Mouse (Mus musculus) heart, adult 18-20 months (tissue): Measurements from ENCODE around the gene Vkorc1. TPM values are rescaled to one million over a fixed set of nuclear protein-coding genes. Genes with fewer than 3 reads are reported as not detected.
"Not testable (repeated sequence)": the region's sequence is repeated elsewhere in the genome, so short reads cannot be mapped to it uniquely, and the experiment has no call there.

Experiments
- DNase-seq, 2 experiments: peaks; one replicate each; pipeline ENCODE4 v3.0.0; 2021 to 2022; ENCODE audit warnings: mixed read lengths in 1 of 2
- total RNA-seq, 2 experiments: library from RNA; stranded (reverse); gene quantifications; 2 replicates each; pipeline ENCODE4 v1.2.3; 2021

Vkorc1 gene
- total RNA-seq, 2 experiments from 2014 or later, result 19.3 to 20.8 TPM

DNA sequence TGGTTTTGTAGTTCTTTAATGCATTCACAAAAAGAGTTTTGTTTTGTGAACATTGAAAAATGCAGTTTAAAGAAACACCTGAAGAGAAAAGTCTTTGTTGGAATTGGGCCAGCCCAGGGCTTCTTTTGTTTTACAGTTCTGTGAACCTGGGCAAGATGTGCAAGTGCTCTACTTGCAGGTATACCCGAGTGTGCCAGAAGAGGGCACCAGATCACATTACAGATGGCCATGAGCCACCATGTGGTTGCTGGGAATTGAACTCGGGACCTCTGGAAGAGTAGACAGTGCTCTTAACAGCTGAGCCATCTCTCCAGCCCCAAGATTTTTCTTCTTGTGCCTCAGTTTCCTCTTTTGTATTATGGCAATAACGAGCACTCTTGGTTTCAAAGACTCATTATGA lies 22.8 kb upstream of the Vkorc1 start:
- peak in 1 of 2 experiments; percentile 46 for DNase-seq

DNA sequence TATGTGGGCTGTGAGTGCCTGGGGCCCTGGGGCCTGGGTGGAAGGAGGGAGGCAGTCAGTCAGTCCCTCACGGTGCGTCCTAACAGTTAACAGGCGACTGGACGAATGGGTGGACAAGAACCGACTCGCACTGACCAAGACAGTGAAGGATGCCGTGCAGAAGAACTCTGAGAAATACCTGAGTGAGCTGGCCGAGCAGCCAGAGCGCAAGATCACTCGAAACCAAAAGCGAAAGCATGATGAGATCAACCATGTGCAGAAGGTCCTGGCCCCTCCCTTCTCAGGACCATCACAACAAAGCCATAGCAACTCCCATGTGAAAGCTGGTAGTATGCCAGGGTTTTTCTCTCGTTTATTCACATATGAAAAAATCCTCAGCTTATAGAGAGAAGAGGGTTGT lies 19.9 kb upstream of the Vkorc1 start:
- no peak for DNase-seq

DNA sequence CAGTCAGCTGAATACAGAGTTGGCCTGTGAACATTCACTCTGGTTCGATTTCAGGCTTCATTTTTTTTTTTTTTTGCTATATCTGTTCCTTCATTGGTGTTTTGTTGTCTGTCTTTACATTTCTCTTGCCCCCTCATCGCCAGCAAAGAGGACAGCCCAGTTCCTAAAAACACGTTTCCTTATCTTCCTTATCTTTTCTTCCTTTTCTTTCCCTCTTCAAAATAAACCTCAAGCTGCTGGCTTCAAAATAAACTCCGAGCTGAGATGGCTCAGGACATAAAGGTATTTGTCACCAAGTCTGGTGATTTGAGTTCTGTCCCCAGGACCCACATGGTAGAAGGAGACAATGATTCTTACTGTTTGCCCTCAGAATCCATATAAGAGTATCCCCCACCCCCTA lies 17.5 kb upstream of the Vkorc1 start:
- no peak for DNase-seq

DNA sequence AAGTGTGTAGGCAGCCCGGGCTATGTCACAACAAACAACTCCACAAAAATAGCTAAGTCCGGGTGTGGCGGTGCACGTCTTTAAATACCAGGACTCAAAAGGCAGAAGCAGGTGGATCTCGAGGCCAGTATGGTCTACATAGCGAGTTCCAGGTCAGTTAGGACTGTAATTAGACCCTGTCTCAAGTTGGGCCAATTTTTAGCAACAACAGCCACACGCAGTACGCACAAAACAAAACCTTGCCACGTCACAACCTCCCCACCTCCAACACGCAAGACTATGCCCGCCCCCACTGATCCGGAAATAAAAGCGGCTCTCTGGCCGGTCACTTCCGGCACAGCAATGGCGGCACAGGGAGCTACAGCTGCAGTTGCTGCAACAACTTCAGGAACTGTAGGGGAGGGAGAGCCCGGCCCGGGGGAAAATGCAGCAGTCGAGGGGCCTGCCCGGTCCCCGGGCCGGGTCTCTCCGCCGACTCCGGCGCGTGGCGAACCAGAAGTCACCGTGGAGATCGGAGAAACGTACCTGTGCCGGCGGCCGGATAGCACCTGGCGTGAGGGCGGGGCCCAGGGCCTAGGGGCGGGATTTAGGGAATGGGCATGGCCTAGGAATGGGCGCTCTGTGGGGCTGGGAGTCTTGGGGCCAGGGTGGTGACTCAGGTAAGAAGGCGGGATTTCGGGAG lies 16.9 kb upstream of the Vkorc1 start, which contains the start of gene Kat8:
TSS of gene Kat8 (plus strand) at position 327 of the 682 bp plus-strand sequence.
- peak; percentile 91 to 94 for DNase-seq

DNA sequence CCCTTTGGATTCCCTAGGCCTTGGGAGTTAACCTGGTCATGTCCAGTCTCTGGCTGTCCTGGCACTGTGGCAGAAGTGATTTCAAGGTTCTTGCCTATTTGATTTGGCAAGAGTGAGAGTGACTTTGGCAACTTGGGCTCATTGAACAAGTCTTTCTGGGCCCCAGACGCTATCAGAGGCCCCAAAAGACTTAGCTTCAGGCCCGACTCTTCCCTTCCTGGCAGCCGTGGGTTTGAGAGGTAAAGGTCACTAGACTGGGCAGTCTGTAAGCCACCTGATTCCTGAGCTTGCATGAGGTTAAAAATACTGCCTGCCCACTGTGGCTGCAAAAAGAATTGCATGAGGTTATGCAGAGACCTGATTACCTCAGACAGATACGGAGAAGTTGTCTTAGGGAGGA lies 13.2 kb upstream of the Vkorc1 start:
- no peak for DNase-seq

DNA sequence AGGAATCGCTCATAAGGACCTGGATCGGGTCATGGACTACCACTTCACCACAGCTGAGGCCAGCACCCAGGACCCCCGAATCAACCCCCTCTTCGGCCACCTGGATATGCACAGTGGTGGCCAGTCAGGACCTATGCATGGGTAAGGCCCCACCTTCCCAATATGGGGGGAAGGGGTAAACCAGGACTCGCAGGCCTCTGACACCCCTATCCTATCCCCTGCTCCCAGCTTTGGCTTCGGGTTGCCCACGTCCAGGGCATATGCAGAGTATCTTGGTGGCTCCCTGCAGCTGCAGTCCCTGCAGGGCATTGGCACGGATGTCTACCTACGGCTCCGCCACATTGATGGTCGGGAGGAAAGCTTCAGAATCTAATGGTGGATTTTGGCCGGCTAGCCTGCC lies 12.5 kb upstream of the Vkorc1 start:
- DNase-seq, result no peak

DNA sequence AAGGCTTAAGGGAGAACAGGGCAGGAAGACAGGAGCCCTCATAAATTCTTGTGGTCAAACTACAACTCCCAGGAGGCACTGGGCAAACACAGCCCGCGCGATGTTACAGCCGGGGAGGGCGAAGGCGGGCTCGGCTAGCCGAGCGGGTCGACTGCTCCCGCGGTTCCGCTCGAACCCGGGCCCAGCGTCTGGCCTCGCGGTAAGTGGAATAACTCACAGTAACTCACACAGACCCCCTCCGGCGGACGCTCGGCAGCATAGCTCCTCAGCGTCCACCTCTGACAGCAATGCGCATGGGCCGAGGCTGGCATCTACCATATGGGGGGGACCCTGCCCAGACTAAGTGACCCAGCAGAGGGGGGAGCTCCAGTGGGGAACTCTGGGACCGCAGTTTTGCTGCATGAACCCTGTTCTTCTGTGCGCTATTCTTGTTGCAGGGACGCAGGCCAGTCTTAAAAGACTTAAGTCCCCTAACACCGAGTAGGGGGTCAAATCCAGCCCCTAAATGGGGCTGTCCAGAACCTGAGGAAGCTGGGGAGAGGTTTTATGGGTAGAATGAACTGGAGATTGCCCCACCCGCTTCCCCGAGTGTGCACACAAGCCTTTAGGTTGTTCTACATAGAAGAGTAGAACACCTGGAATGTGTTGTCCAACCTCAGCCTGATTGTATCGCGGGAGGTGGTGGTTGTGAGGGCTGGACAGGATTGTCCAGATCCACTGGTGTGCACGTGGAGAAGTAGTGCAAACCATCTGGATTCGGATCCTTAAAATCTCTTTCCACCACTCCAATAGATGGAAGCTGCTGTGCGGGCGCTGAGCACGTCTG lies 8.8 kb upstream of the Vkorc1 start, which contains the start of gene Bckdk:
TSS of gene Bckdk (plus strand) at position 112 of the 826 bp plus-strand sequence.
- peak; percentile 84 for DNase-seq

DNA sequence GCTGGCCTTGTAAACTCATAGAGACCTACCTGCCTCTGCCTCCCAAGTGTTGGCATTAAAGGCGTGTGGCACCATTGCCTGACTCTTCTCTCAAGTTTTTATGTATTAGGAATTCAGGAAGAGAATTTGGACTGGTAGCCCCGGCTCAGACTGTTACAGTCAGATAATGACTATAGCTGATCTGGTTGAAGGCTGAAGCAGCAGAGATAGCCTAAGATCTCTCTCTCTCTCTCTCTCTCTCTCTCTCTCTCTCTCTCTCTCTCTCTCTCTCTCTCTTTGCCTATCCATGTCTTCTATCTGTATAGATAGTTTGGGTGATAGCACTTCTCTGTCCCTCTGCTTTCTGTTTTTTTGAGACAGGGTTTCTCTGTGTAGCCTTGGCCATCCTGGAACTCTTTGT lies 6.4 kb upstream of the Vkorc1 start:
- DNase-seq, result no peak

DNA sequence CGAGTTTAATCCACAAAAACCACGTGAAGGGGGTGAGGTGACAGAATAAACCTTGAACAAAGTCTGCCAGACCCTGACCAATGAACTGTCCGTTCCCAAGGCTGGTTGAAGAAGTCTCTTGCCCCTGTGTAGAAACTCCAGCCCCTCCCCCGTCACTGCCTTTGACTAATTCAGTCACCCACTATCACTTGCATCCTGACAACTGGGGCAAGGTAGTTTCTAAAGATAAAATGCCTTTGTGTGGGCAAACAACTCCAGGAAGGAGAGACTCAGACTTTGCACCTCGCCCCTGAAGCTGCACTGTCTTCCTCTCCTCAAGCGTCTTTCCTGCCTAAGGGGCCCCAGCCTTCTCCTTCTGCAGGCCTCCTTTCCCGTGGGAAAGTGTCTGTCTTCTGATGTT lies 4.6 kb upstream of the Vkorc1 start:
- no peak for DNase-seq

DNA sequence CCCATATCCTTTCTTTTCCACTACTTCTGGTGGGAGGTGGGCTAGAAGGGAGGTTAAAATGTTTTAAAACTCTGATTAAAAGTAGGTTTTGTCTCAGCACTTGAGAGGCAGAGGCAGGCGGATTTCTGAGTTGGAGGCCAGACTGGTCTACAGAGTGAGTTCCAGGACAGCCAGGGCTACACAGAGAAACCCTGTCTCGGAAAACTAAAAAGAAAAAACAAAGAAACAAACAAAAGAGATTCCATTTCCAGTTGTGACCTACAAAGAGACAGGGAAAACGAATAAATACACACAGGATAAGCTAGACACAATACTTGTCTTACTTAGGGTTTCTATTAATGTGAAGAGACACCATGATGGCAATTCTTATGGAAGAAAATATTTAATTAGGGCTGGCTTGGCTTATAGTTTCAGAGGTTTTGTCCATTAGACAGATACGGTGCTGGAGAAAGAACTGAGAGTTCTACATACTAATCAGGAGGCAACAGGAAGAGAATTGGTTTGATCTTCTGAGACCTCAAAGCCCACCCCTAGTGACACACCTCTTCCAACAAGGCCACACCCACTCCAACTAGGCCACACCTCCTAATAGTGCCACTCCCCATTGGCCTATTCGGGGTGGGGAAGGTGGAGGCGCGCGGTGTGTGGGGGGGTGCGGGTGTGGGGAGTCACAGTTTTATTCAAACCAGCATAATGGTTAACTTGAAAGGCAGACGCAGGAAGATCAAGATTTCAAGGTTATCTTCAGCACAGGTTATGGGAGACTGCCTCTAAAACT lies 3.0 kb upstream of the Vkorc1 start:
- DNase-seq, result no peak

DNA sequence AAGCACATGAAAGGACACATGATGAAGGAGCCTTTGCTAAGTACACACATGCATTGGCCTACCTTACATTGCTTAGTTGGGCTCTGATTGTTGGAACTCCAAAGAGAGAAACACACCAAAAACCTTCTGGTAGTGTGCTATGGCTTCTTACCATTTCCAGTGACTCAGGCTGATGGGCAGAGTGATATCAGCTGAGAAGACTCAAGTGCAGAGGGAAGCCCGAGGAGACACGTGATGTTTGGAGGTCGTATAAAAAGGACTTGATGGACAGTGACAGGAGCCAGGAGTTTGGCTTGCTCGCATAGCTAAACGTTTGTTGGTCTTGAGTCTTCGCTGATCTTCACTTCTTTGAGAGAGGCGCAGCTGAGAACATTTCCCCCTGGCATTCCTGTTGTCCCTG lies 2.1 kb upstream of the Vkorc1 start:
- DNase-seq, result no peak

DNA sequence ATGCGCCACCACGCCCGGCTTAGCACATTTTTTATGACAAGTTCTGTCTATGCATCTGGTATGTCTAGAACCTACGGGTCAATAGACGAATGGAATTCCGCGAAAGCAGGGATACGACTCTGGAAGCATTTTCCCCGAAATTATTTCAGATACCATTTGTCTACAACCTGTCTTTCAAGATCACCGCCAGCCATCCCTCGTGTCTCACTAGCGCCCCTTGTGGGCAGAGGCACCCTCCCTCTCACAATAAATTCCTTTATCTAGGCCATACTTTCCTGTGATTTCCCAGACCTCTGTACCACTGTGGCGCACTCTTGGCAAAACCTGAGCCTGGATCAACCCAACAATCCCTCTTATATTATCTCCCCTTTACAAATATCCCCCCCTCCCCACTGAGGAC lies 967 bp upstream of the Vkorc1 start:
- peak; percentile 52 to 70 for DNase-seq

DNA sequence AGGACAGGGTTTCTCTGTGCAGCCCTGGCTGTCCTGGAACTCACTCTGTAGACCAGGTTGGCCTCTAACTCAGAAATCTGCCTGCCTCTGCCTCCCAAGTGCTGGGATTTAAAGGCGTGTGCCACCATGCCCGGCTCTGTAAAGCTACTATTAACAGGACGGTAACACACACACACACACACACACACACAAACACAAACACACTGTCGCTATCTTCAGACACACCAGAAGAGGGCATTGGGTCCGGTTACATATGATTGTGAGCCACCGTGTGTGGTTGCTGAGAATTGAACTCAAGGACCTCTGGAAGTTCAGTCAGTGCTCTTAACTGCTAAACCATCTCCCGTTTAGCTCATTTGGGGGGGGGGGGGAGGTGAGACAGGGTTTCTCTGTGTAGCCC lies 474 bp upstream of the Vkorc1 start:
- DNase-seq, result not testable (repeated sequence)

DNA sequence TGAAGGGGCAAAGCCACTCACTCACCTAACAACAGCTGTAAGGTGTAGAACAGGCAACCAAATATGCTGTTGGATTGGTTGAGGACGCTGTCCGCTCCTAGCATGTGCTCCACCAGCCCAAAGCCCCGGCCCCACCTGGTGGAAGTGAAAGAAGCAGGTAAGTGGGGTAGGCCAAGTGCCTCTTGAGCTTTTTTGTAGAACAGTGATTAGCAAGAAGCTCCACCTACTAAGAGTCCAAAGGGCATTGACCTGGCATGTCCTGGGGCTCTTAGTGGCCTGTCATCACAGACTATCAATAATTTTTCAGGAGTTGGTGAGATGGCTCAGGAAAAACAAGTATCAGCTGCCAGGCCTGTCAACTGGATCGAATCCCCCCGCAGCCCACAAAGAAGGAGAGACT lies 937 bp downstream of the Vkorc1 start:
- DNase-seq, result no peak

DNA sequence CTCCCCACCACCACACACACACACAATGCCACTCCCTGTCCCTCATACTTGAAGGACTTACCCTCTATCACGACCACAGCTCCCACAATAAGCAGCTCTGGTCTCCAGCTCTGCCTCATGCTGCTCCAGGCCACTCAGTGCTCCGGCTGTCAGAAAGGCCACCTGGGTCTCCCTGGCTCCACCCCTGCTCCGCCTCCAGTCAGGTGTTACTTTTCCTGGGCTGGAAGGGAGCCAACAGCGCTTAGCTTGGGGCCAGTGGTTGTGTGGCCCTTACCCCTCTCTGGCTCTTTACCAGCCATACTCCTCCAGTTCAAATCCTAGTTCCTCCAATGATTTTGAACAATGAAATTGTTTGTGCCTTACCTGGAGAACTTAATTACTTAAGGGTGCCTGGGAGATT lies 4.6 kb downstream of the Vkorc1 start, which contains the start of gene Prss53:
TSS of gene Prss53 (minus strand) at position 173 of the 400 bp plus-strand sequence.
- no peak for DNase-seq

DNA sequence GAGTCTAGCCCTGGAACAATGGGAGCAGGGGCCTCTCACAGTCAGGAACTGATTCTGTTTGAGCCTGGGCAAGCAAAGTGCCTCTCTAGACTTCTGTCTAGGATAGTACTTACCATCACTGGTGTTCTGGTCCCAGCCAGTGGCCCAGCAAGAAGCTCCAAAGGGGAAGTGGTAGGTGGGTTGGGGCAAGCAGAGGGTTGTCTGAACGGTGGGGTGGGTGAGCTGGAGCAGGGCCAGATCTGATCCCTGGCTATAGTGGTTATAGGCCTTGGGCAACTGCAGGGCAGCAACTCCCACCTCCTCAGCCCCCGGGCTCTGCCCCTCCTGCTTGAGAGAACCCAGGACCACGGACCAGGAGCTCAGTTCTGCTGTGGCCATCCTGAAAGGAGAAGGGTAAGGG lies 6.6 kb downstream of the Vkorc1 start:
- no peak for DNase-seq

DNA sequence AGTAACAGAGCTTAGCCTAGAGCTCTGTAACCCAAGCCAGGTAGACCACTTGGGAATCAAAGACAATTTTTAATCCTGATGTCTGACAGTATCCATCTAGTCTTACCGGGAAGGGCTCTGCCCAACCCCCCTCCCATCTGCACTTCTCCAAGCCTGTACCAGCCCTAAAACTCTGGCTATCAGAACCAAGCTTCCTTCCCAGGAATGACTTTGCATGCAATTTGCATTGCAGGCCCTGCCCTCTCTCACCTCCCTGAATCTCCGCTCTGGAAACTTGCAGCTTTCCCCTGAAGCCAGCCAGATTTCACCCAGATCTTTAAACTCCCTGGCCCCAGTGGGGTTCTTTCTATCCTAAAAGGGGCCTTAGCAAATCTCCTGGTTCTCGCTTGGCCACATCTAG lies 7.6 kb downstream of the Vkorc1 start:
- no peak for DNase-seq

DNA sequence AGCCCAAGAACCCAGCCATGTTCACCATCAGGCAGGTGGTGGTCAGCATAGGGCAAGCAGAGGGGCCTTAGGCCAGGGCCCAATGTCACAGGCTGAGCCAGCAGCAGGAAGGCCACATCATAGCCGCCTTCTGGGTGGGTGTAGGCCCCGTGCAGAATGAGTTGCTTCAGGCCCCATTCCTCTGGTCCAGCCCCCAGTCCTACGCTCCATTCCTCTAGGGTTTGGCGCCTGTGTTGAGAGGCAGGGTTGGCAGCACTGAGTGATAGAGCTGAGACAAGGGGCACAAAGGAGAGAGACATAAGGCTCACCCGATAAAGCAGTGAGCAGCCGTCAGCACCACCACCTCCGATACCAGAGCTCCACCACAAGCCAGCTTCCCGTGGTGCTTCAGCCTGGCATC lies 8.2 kb downstream of the Vkorc1 start:
- DNase-seq, result no peak

DNA sequence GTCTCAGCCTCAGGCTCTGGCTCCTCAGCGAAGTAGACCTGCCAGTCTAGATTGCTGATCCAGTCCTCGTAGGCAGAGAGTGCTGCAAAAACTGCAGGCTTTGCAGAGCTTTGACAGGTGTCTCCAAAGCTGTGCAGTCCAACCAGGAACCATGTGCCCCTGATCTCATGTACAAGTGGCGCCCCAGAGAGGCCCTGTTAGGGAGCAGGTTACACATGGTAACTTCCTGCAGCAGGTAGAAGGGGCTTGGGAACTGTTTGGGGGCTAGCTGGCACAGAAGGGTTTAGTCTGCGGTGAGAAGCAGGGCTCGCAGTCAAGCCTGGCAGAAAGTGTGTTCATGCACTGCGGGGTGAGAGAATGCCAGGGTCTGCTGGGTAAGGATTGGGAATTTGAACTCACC lies 8.9 kb downstream of the Vkorc1 start:
- no peak for DNase-seq

DNA sequence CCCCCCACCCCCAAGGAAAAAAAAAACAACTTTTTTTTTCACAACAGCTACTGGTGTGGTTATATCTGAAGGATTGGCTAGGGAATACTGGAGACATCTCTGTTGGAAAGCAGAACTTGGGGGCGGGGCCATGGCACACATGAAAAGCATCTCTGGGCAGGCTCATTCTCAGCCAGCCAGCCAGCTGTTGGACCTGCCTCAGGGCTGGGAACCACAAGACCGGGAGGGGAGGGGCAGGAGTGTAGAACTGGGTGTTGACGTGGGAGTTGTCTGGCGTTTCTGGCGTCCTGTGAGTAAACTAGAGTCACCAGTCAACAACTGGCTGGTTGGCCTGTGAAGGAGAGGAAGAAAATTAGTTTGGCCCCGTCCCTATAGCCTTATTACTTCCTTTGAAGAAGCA lies 9.5 kb downstream of the Vkorc1 start:
- DNase-seq, result peak; percentile 84 to 88

DNA sequence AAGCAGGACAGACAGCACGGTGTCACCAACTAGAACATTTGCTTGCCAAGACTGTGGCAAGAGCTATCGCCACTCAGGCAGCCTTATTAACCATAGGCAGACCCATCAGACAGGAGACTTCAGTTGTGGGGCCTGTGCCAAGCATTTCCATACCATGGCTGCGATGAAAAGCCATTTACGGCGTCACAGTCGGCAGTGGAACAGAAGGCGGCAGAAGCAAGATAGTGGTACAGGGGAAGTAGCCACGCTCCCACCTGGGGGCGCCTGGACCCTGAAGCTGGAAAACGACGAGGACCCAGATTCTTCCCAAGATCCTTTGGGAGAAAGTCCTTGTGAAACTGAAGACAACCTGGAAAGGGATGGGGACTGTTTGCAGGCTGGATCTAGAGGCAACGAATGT lies 15.0 kb downstream of the Vkorc1 start:
- DNase-seq, result no peak

DNA sequence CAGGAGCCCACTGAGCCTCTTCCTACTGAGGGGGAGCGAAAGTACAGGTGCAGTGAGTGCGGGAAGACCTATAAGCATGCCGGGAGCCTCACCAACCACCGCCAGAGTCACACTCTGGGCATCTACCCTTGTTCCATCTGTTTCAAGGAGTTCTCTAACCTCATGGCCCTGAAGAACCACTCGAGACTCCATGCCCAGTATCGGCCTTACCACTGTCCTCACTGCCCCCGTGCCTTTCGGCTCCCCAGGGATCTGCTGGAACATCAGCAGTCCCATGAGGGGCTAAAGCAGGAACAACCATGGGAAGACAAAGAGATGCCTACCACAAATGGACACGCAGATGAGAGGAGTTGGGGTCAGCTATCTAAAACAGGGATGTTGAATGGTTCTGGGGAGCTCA lies 16.1 kb downstream of the Vkorc1 start:
- no peak for DNase-seq
